Mouse (Mus musculus): ENCODE data around the gene Gdpd3. TPM values are rescaled to one million over a fixed set of nuclear protein-coding genes. Genes with fewer than 3 reads are reported as not detected.

Gene Gdpd3
- polyA plus RNA-seq, 1 experiment from 2014 or later = 2.5 TPM

GRCm38 (mm10) chr7:126817595-126817994 lies 51.5 kb downstream of the Gdpd3 start:
- H3K36me3 ChIP-seq = no peaks in the 10 kb centered on the region
- H3K4me2 ChIP-seq (replicated peaks) = no peak overlapping the region
- ATAC-seq = no peak
- H3K9ac ChIP-seq (replicated peaks) = no peak overlapping the region
- H3K4me1 ChIP-seq (replicated peaks) = peaks cover 7% of the 10 kb centered on the region
- H3K9me3 ChIP-seq = peaks cover 3% of the 10 kb centered on the region; the same call in 1 of the 2 replicates
- no peak overlapping the region for H3K4me3 ChIP-seq (replicated peaks)
- 93% methylated on average over 7 of the region's 7 CpGs for WGBS
- H3K27ac ChIP-seq = no peak overlapping the region
- H3K27me3 ChIP-seq = no peaks in the 10 kb centered on the region

- ATAC-seq = no peak
- Histone ChIP-seq H3K27ac (no peak overlapping the region), H3K9ac (replicated peaks) (no peak overlapping the region), H3K4me2 (replicated peaks) (no peak overlapping the region), H3K27me3 (no peaks in the 10 kb centered on the region), H3K4me1 (replicated peaks) (peaks cover 13% of the 10 kb centered on the region), H3K36me3 (no peaks in the 10 kb centered on the region), H3K4me3 (replicated peaks) (no peak overlapping the region), H3K9me3 (peaks cover 3% of the 10 kb centered on the region; the same call in 1 of the 2 replicates)
- WGBS = 40% methylated on average over 1 of the region's 1 CpGs
Measured at GRCm38 (mm10) chr7:126818818-126819217, 52.7 kb downstream of the Gdpd3 start.

DNA sequence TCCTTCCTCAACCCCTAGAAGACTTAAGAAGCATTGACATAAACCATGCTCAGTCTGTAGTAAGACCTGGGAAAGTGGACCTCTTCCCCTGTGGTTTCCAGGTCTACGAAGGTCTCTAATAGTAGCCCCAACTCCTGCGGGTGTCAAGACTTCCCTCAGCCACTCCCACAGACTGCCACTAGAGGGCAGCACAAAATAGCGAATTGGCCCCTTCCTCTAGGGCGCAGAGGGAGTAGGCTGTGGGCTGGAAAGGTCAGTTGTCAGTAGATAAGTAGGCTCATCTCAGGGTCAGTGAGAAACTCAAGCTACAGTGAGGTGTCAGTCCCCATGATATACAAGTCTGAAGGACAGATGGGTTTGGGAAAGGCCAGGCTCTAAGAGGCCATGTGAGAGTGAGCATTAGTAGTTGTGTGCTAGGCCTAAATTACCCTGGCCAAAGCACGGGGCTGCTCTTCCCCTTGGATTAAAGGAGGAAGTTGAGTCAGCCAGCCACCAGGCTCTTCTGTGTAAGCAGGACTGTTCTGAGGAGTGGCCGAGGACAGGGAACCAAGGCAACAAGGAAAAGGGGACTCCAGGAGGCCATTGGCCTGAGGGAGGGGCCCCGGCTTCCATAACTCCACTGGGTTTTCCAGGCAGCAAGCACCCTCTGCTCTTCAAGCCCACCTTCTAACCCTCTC lies 55.8 kb downstream of the Gdpd3 start:
- peak overlapping the region; percentile 87 for H3K9ac ChIP-seq (replicated peaks)
- H3K27ac ChIP-seq = peak overlapping the region; percentile 93
- peak; percentile 24 for ATAC-seq
- H3K4me2 ChIP-seq (replicated peaks) = peak overlapping the region; percentile 54
- peaks cover 44% of the 10 kb centered on the region for H3K4me1 ChIP-seq (replicated peaks)
- WGBS = 21% methylated on average over 7 of the region's 7 CpGs
- peak overlapping the region; percentile 70 for H3K4me3 ChIP-seq (replicated peaks)
- no peaks in the 10 kb centered on the region for H3K27me3 ChIP-seq
- H3K9me3 ChIP-seq = peaks cover 3% of the 10 kb centered on the region; the same call in 1 of the 2 replicates
- H3K36me3 ChIP-seq = peaks cover 6% of the 10 kb centered on the region; the same call in 1 of the 2 replicates

GRCm38 (mm10) chr7:126822741-126823140 lies 56.6 kb downstream of the Gdpd3 start:
- Histone ChIP-seq H3K9ac (replicated peaks) (peak overlapping the region; percentile 87), H3K9me3 (peaks cover 3% of the 10 kb centered on the region; the same call in 1 of the 2 replicates), H3K4me1 (replicated peaks) (peaks cover 51% of the 10 kb centered on the region), H3K27me3 (no peaks in the 10 kb centered on the region), H3K36me3 (peaks cover 13% of the 10 kb centered on the region; the same call in 1 of the 2 replicates), H3K4me2 (replicated peaks) (peak overlapping the region; percentile 54), H3K27ac (peak overlapping the region; percentile 93), H3K4me3 (replicated peaks) (peak overlapping the region; percentile 70)
- 10% methylated on average over 9 of the region's 9 CpGs for WGBS
- ATAC-seq = peak; percentile 31

- Histone ChIP-seq H3K9me3 (peaks cover 3% of the 10 kb centered on the region; the same call in 1 of the 2 replicates), H3K4me2 (replicated peaks) (peak overlapping the region; percentile 54), H3K9ac (replicated peaks) (peak overlapping the region; percentile 87), H3K27me3 (no peaks in the 10 kb centered on the region), H3K4me1 (replicated peaks) (peaks cover 52% of the 10 kb centered on the region), H3K27ac (peak overlapping the region; percentile 93), H3K4me3 (replicated peaks) (peak overlapping the region; percentile 70), H3K36me3 (peaks cover 15% of the 10 kb centered on the region; the same call in 1 of the 2 replicates)
- under 1% methylated on average over 19 of the region's 19 CpGs for WGBS
- ATAC-seq = peak; percentile 87
Measured at GRCm38 (mm10) chr7:126823202-126823711, 57.1 kb downstream of the Gdpd3 start.

GRCm38 (mm10) chr7:126823940-126824339 lies 57.8 kb downstream of the Gdpd3 start:
- WGBS = 4% methylated on average over 10 of the region's 10 CpGs
- peaks cover 54% of the 10 kb centered on the region for H3K4me1 ChIP-seq (replicated peaks)
- peaks cover 21% of the 10 kb centered on the region for H3K36me3 ChIP-seq
- H3K9me3 ChIP-seq = peaks cover 2% of the 10 kb centered on the region; the same call in 1 of the 2 replicates
- peak overlapping the region; percentile 54 for H3K4me2 ChIP-seq (replicated peaks)
- peak overlapping the region; percentile 93 for H3K27ac ChIP-seq
- ATAC-seq = peak; percentile 16
- no peaks in the 10 kb centered on the region for H3K27me3 ChIP-seq
- H3K9ac ChIP-seq (replicated peaks) = peak overlapping the region; percentile 87
- peak overlapping the region; percentile 70 for H3K4me3 ChIP-seq (replicated peaks)

Other genes starting within 250 kb of the Gdpd3 start
- gene Eif3c, start 199.9 kb upstream of the Gdpd3 start, polyA plus RNA-seq (2015; fragmentation: Nextera tagmentation; extraction: Ambion mirVana) = 207 and 213 TPM in 2 replicates
- 0.21 and 0.69 TPM in 2 replicates for gene Apobr, start 181.4 kb upstream of the Gdpd3 start, polyA plus RNA-seq (2015; fragmentation: Nextera tagmentation; extraction: Ambion mirVana)
- gene Cln3, start 180.5 kb upstream of the Gdpd3 start, polyA plus RNA-seq (2015; fragmentation: Nextera tagmentation; extraction: Ambion mirVana) = 27.7 and 28.8 TPM in 2 replicates
- gene Il27, start 171.4 kb upstream of the Gdpd3 start, polyA plus RNA-seq (2015; fragmentation: Nextera tagmentation; extraction: Ambion mirVana) = not detected in 2 replicates
- gene Nupr1, start 135.5 kb upstream of the Gdpd3 start, polyA plus RNA-seq (2015; fragmentation: Nextera tagmentation; extraction: Ambion mirVana) = 4.8 and 7.6 TPM in 2 replicates
- gene Sgf29, start 117.0 kb upstream of the Gdpd3 start, polyA plus RNA-seq (2015; fragmentation: Nextera tagmentation; extraction: Ambion mirVana) = 54.5 and 57.0 TPM in 2 replicates
- gene Sult1a1, start 89.9 kb upstream of the Gdpd3 start, polyA plus RNA-seq (2015; fragmentation: Nextera tagmentation; extraction: Ambion mirVana) = 0.93 and 1.9 TPM in 2 replicates
- gene Bola2, start 70.9 kb upstream of the Gdpd3 start, polyA plus RNA-seq (2015; fragmentation: Nextera tagmentation; extraction: Ambion mirVana) = 141 and 158 TPM in 2 replicates
- 21.0 and 21.1 TPM in 2 replicates for gene Slx1b, start 70.5 kb upstream of the Gdpd3 start, polyA plus RNA-seq (2015; fragmentation: Nextera tagmentation; extraction: Ambion mirVana)
- 96.3 and 101 TPM in 2 replicates for gene Coro1a, start 58.5 kb upstream of the Gdpd3 start, polyA plus RNA-seq (2015; fragmentation: Nextera tagmentation; extraction: Ambion mirVana)
- 78.8 and 80.7 TPM in 2 replicates for gene Mapk3, start 6.7 kb upstream of the Gdpd3 start, polyA plus RNA-seq (2015; fragmentation: Nextera tagmentation; extraction: Ambion mirVana)
- gene Ypel3, start 10.6 kb downstream of the Gdpd3 start, polyA plus RNA-seq (2015; fragmentation: Nextera tagmentation; extraction: Ambion mirVana) = 163 and 180 TPM in 2 replicates
- gene Tbx6, start 15.1 kb downstream of the Gdpd3 start, polyA plus RNA-seq (2015; fragmentation: Nextera tagmentation; extraction: Ambion mirVana) = 0.36 and 0.49 TPM in 2 replicates
- 224 and 241 TPM in 2 replicates for gene Ppp4c, start 26.2 kb downstream of the Gdpd3 start, polyA plus RNA-seq (2015; fragmentation: Nextera tagmentation; extraction: Ambion mirVana)
- 48.3 and 52.6 TPM in 2 replicates for gene Fam57b, start 31.3 kb downstream of the Gdpd3 start, polyA plus RNA-seq (2015; fragmentation: Nextera tagmentation; extraction: Ambion mirVana)
- not detected in 2 replicates for gene 4930451I11Rik, start 65.3 kb downstream of the Gdpd3 start, polyA plus RNA-seq (2015; fragmentation: Nextera tagmentation; extraction: Ambion mirVana)
- 5.3 and 8.5 TPM in 2 replicates for gene Doc2a, start 81.1 kb downstream of the Gdpd3 start, polyA plus RNA-seq (2015; fragmentation: Nextera tagmentation; extraction: Ambion mirVana)
- gene Hirip3, start 95.6 kb downstream of the Gdpd3 start, polyA plus RNA-seq (2015; fragmentation: Nextera tagmentation; extraction: Ambion mirVana) = 26.8 and 28.5 TPM in 2 replicates
- gene Ino80e, start 96.0 kb downstream of the Gdpd3 start, polyA plus RNA-seq (2015; fragmentation: Nextera tagmentation; extraction: Ambion mirVana) = 84.3 and 88.8 TPM in 2 replicates
- gene Taok2, start 118.4 kb downstream of the Gdpd3 start, polyA plus RNA-seq (2015; fragmentation: Nextera tagmentation; extraction: Ambion mirVana) = 61.4 and 63.1 TPM in 2 replicates
- gene Tmem219, start 156.6 kb downstream of the Gdpd3 start, polyA plus RNA-seq (2015; fragmentation: Nextera tagmentation; extraction: Ambion mirVana) = 33.2 and 35.0 TPM in 2 replicates
- 84.3 and 85.7 TPM in 2 replicates for gene Kctd13, start 162.5 kb downstream of the Gdpd3 start, polyA plus RNA-seq (2015; fragmentation: Nextera tagmentation; extraction: Ambion mirVana)
- gene Asphd1, start 183.2 kb downstream of the Gdpd3 start, polyA plus RNA-seq (2015; fragmentation: Nextera tagmentation; extraction: Ambion mirVana) = 5.5 and 5.8 TPM in 2 replicates
- gene Sez6l2, start 184.2 kb downstream of the Gdpd3 start, polyA plus RNA-seq (2015; fragmentation: Nextera tagmentation; extraction: Ambion mirVana) = 34.9 and 35.3 TPM in 2 replicates
- gene Cdipt, start 209.6 kb downstream of the Gdpd3 start, polyA plus RNA-seq (2015; fragmentation: Nextera tagmentation; extraction: Ambion mirVana) = 101 and 108 TPM in 2 replicates
- 0.72 and 0.85 TPM in 2 replicates for gene Cdiptos, start 209.8 kb downstream of the Gdpd3 start, polyA plus RNA-seq (2015; fragmentation: Nextera tagmentation; extraction: Ambion mirVana)
- 3.0 and 3.7 TPM in 2 replicates for gene Mvp, start 248.3 kb downstream of the Gdpd3 start, polyA plus RNA-seq (2015; fragmentation: Nextera tagmentation; extraction: Ambion mirVana)